Mouse (Mus musculus): ENCODE data around the gene Rap1gap.

Rap1gap gene

DNA sequence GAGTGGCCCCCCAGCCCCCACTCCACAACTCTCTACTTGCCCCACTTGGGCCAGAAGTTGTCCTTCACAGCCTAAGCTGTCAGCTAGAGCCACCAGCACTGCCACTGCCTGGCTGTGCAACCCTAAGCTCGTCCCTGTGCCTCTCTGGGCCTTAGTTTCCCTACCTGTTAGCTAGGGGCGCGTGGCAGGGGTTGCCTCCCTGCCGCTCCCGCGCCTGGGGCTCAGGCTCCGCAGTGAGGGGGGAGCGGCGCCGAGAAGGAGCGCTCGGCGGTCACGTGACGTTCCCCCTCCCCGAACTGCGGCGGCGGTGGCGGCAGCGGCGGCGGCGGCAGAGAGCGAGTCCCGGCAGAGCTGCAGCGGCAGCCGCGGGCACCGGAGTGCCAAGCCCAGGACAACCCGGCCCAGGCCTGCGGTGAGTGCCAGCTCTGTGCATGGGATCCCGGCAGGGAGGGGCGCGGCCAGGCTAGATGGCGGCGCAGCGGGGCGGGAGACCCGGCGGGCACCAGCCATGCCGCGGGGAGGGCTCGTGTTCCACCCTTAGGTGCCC lies at the start of gene Rap1gap:
TSS of gene Rap1gap (plus strand) at position 294 of the 547 bp plus-strand sequence.
- peak in 1 of 2 experiments; percentile 69 for DNase-seq

DNA sequence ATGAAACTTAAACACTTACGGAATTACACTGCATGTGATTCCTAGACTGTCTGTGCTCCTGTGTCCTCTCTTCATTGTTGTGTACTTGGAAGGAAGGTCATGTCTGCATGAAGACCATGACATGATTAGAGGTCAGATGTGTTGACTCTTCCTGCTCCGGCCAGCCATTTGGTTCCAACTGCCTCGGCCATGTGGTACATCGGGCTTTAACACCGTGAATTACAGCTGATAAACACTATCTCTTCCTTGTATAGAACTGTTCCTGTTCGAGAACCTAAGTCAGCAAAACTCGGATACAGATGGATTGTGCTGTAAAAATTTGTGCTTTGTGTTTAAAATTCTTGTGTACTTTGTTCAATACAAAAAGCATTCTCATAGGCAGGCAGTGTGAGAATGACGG lies 41.7 kb upstream of the Rap1gap start:
- DNase-seq, result no peak

DNA sequence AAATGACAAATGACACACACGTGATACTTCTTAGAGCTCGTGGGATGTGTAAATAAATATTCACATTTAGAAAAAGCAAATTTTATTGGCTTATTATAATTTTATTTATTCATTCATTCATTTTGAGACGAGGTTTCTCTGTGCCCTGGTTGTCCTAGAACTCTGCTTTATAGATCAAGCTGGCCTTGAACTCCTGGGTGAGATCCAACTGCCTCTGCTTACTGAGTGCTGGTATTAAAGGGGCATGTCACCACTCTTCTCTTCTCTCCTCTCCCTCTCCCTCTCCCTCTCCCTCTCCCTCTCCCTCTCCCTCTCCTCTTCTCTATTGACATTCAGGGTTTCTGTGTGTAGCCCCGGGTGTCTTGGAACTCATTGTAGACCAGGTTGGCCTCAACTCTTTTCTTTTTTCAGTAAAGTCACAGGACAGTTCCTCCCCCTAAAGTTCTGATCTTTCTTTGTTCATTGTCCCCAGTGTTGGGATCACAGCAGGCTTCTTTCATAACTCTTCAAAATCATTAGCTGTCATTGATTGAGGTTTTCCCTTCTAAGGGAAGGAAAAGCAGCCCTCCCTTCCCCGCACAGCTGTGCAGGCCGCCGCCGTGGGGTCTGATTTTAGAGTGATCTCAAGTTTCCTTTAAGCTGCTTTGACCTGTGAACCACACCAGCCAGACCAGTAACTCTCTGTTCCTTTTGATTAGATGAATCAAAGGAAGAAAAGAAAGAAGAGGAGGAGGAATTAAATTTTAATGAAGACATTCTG lies 36.9 kb upstream of the Rap1gap start:
- no peak for DNase-seq

DNA sequence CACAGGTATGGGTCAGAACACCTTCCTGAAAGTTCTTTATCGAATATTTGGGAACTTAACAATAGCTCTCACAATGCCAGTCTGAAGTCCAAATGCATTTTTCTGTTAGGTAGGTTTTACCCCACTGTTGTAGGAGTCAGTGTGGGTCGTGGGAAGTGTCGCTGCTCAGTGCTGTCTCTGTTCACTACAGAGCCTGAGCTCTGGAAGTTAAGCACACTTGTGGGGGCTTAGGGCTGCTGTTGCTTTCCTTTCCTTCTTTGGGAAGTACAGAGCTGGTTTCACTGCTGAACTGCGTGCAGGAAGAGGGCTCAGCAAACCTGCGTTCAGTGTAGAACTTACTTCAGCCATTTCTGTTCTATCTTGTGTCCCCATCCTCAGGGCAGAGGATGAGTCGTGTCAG lies 36.1 kb upstream of the Rap1gap start:
- DNase-seq, result no peak

DNA sequence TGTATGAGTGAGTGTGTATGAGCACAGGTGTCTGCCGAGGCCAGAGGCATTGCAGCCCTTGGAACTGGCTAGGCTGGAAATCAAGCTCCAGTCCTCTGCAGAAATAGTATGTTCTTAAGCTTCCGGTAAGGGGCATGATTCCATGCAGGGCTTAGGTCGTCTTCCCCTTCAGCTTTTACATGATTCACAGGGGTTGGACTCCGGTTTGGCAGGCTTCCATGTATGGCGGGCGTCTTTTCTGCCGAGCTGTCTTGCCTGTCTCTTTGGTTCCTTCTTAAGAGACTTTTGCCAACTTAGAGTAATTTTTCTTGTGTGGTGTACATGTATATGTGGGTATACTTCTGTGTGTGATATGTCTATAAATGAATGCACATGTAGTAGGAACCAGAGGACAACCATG lies 35.2 kb upstream of the Rap1gap start:
- DNase-seq, result peak in 1 of 2 experiments; percentile 32

DNA sequence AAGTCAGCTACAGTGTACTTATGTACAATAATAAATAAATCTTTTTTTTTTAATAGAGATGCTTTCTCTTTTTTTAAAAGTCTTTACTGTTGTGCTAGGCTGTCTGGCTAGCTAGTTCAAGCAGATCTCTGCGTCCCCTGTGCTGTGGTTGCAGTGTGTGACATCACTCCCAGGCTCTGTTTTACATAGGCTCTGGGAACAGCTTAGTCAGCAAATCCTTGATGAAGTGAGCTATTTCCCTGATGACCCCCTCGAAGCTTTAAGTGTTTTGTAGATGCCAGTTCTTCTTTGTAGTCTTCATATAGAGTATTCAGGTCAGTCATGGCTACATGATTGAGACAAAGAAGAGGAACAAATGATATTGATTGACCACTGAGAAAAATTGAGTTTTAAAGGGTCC lies 34.4 kb upstream of the Rap1gap start:
- no peak for DNase-seq

DNA sequence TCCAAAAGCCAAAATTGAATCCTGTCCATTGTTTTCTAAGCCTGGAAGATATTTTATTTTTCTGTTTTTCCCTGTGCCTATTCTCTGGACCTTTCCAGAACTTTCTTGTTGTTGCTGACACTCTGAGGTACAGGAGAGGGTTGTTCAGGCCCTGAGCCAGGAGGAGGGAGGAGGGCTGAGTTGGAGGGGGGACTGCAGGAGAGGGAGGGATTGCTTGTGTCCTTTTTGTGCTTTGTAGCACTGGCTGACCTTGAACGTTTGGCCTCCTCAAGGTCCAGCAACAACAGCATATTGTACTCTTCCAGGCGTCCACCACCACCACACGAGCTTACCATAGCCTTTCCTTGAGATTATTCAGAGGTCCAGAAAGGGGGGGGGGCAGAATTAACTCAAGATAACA lies 32.9 kb upstream of the Rap1gap start:
- DNase-seq, result peak; percentile 33 to 47

DNA sequence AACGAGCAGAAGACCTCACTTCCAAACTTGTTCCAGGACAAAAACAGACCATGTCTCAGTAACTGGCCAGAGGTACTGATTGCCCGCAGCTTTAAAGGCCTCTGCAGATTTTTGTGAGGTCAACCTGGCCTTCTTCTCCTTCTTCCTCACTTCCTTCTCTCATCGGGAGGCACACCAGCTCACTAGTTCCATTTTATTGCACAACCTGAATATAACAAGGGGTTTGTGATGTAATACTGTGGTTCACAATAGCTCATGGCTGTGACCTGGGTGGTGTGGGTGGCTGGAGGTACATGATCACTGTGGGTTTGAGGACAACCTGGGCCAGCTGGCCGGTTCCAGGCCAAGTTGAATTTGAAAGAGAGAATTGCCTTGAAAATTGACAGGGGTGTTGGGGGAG lies 31.1 kb upstream of the Rap1gap start:
- DNase-seq, result no peak

DNA sequence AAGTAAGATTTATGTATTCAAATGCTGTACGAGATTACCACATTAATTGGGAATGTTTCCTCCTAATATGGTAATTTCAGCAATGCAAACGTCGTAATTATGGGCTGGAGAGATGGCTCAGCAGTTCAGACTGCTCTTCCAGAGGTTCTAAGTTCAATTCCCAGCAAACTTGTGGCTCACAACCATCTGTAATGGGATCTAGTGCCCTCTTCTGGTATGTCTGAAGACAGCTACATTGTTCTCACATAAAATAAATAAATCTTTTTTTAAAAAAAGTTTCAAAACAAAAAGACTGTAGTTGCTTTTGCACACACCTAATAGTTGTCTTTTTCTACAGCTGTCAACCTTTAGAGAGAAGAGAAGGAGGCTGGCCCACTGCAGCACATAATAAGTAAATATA lies 27.9 kb upstream of the Rap1gap start:
- no peak for DNase-seq

DNA sequence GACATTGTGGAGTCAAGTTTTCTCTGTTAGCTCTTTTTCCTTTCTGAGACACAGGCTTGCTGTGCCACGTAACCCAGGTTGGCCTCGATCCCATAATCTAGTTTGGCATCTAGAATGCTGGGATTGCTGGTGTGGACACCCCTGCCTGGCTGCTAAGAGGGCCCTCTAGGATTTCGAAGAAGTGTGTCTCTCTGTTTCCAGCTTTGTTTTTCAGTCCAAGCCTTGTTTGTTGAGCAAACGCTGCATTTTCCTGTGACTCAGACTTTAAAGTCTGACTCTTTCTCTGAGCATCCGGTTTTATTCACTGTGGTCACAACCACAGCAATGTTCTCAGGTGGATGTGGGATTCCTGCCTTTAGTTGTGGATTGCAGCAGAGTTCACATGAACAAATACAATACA lies 23.0 kb upstream of the Rap1gap start:
- DNase-seq, result no peak

DNA sequence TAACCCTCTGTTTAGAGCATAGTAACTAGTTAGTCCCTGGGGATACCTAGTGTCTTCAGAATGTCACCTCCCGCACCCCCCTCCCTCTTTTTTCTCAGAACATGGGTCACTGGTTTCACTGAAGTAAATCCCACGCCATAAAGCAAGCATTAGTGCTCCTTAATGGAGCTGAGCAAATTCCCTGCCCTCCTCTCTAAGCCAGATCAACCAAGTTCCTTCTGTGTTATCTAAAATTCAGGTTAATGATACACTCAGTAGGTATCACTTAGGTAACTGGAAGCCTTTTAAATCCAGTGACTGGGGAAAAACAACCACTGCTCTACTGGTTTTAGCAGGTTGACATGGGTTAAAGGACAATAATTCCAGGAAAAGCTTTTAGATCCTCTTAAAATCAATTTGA lies 22.4 kb upstream of the Rap1gap start:
- peak in 1 of 2 experiments; percentile 19 for DNase-seq

DNA sequence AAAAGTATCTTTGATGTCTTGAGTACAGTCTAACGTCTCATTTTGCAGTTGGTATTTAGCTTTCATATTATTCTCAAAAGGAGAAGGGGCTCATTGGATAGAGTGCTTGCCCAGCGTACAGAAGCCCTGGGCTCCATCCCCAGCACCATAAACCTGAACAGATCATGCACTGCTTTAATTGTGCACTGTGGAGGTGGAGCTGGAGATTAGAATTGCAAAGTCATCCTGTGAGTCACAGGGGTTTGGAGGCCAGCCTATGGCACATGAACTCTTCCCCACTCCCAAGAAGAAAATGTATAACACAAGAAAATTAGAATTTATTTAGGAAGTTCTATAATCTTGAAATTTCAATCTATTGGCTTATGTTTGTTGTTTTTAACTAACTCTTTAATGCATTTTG lies 21.1 kb upstream of the Rap1gap start:
- no peak for DNase-seq

DNA sequence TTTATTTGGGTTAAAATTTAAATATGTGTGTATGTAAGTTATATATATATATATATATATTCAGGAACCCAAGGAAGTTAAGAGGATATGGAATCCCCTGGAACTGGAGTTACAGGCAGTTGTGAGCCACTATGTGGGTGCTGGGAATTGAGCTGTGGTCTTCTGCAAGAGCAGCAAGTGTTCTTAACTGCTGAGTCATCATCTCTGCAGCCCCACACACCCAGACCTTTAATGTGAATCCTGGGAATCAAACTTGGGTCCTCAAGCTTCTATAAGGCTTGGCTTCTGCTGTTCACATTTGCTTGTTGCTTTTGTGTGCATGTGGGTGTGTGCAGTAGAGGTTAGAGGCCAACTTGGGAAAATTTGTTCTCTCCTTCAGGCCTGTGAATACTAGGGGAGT lies 18.3 kb upstream of the Rap1gap start:
- no peak for DNase-seq

DNA sequence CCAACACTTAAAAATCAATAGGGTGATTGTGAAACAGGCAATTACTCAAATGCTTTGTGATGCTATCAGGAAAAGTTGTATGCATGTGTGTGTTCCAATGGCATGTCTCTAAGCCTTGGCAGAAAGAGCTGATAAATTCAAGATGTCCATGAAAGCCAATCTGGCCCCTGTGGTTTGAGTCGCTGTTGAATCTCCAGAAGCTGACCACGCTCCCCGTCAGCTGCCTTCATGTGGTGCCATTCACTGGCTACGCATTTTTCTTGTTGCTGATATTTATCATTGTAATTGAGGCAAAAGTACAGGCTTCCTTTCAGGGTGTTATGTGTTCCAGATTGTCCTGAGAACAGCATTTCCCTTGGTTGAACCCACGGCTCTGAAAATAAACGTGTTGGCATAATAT lies 16.9 kb upstream of the Rap1gap start:
- DNase-seq, result no peak

DNA sequence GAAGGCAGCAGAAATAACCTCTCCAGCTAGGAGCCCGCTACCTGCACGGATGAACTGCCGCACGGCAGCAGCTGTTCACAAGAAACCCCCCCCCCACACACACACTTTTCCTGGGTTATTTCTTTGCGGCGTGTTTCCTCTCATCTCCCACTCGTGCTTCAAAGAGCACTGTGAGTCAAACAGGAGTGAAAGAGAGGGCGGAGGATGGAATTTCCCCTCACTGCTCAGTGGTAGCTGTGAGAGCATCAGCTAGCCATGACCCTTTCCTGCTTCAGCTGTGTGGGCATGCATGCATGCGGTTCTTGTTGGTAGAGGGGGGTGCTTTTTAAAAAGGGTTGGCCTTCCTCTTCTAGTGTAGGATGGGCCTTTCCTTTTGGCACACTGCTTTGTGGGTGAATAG lies 16.3 kb upstream of the Rap1gap start:
- no peak for DNase-seq

DNA sequence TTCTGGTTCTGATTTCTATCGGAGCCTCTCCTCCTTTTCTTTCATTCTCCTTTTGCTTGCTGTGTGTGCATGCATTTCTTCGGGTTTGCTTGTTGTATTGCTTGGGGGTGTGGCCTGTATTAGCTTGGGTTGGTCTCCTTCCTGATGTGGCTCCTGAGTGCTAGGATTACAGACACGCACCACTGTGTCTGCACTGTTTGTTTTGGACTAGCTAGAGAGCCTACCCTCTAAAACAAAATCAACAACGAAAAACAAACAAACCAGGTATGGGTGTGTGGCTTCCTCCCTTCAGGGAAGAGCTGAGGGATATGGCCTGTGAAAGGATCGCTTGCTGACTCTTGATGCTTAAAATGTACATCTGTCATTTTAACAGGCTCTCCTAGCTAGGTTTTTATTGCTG lies 13.6 kb upstream of the Rap1gap start:
- no peak for DNase-seq

DNA sequence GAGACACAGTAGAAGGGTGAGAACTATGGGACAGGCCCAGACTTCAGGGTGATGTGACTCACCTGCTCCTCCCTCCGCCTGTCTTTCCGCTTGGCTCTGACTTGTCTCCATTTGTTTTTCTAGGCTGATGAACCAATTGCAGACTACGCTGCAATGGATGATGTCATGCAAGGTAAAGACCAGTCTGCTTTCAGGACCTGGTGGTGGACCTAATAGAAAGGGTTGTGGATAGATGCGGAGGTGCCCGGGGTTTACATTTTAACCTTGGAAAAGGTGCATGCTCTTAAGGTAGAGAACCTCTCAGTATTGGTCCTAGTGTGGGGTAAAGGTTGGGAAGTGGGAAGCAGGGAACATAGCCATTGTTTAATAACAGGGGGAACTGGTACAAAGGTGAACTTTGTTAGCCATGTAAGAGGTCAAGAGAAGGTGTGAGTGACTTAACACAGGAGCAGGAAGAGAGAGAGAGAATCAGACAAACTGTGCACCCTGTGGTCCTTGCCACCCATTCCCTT lies 11.6 kb upstream of the Rap1gap start:
- DNase-seq, result no peak

DNA sequence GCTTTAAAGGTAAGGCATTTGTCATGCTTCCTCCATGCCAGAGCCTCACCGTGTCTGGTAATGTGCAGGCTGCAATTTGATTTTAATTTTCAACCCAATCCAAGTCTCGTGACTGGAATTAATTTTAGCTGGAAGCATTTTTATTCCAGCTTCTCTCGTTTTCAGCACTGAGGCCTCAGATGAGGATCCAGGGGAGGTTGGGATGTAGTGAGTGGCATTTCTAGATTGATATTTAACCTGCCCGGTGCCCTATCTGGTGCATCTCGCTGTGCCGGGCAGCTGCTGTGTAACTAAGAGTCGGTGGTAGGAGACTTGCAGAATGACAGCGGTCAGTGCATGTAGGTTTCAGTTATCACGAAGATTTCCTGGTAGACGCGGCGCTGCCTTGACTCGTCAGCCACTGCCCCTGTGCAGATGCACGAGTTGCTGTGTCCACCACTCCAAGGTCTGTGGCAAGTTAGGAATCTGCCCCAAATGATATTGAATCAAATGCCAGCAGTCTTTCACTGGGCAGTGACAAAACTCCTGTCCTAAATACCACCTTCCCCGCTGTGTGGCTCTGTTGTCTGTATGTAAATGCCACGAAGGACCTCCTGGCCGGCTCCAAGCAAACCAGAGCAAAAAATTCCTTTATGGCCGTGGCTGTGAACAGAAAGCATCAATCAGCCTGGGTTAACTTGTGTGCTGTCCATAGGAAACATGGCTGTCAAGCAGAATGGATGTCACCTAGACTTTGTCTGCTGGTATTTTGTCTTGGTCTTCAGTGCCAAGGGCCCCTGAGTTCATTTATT lies 9.1 kb upstream of the Rap1gap start:
- DNase-seq, result peak in 1 of 2 experiments; percentile 34

DNA sequence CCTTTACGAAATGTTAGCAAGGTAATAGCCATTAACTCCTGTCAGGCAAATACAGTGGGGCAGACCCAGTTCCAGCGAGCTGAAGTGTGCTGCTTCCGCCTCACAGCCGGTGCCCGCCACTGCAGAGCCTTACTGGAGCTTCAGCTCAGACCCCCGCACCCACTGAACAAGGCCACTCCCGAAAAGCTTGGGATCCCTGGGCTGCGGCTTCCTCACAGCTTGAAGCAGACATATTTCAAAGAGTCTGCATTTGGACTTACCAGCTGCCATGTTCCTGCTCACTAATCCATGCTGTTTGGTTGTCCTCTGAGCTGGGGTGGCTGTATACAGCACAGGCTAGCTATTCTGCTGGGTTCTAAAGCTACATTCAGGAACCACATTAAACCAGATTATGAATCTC lies 6.9 kb upstream of the Rap1gap start:
- DNase-seq, result no peak

DNA sequence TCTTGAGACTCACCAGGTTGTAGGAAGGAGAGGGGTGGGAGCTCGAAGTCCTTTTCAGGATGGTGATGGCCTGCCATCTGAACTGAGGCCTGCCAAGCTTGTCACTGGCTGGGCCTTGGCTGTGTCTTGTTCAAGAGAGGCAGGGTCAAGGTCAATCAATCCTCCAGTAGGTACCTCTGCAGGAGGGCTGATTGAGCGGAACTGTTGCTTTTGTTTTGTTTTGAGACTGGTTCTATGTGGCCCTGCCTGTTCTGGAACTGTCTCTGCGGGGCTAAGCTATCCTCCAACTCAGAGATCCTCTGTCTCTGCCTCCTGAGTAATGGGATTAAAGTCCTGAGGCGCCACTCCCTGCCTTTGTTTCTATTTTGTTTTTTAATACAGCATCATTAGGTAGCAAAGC lies 5.0 kb upstream of the Rap1gap start:
- no peak for DNase-seq

DNA sequence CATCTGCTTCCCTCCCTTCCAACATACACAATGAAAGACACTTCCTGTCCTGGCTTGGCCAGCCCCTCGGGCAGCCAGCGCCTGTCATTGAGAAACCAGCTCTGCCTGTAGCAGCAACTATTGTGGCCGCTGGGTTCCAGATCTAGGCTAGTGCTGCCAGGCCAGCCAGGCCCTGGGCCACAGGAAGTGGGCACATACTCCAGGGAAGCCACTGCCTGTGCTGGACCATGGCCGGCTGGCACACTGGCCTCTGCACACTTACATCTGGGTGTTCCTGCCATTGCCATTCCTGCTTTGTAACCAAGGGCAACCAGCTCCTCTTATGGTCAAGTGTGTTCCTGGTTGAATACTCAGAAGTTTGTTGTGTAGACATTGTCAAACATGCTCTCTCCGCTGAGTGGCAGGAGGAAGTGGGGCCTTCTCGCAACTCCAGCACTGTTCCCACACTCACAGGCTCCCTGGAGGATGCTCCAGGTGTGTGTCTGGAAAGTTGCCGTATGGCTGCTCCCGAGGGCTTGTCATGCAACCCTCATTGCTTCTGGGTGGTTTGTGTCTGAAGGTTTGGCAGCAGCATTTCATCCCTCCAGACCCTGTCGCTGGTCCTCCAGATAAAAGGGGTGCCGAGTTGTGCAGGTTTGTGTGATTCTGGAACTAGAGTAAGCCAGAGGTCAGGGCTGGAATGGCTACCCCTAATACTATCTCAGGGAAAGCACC lies 4.0 kb upstream of the Rap1gap start:
- no peak for DNase-seq

DNA sequence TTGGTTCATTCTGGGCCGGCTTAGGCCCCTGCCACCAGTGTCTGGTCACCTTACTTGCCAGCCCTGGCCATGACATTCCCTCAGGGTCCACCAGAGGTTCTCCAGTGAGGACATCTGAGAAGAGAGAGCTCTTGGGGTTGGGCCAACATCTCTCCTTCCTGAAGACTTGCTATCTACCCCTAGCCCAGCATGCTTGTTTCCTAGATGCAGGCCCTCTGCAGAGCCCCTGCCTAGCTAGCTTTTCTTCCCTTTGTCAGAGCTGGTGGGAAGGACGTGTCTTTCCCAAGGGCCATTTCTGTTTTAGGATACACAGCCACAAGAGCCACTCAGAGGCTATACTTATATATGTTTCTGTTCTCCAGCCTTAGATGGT lies 3.5 kb upstream of the Rap1gap start:
- no peak for DNase-seq

DNA sequence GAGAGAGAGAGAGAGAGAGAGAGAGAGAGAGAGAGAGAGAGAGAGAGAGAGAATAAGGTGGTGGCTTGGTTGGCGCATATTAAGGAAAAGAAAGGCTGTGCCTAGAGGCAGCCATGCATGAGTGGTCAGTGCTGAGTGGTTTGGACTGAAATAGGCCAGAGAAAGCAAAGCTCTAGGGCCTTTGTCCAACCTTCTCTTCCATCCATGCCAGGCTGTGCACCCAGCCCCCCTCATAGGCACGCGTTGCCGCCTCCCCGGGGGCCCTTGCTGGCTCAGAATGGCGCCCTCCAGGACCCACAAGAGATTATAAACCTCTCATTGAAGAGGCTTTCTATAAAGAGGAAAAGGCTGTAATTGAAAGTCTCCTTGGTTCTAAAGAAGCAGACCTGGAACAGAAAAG lies 3.0 kb upstream of the Rap1gap start:
- DNase-seq, result peak; percentile 69 to 73

Data from kidney, postnatal 36 days (tissue).